Mouse (Mus musculus) lung, adult 2 months (tissue): Measurements from ENCODE around the gene Cfap221.

Experiments
- CTCF ChIP-seq: fragments of 200-500 bp; IDR thresholded peaks from 2 replicates; pipeline ENCODE4 v1.5.1; 2011; ENCODE audit warnings: mild to moderate bottlenecking, low read length, control low read depth; ENCODE audit not compliant: insufficient read depth
- POLR2A ChIP-seq: fragments of 200-500 bp; IDR thresholded peaks from 2 replicates; pipeline ENCODE4 v1.6.1; 2011; ENCODE audit warnings: low read depth, mild to moderate bottlenecking, control low read depth, low read length, borderline replicate concordance; ENCODE audit errors: extremely low read depth

GRCm38 (mm10) chr1:120007851-120008588 is 11.0 kb upstream of the Cfap221 start:
- TF ChIP-seq CTCF, result no peak
- TF ChIP-seq POLR2A, result no peak
